Mouse (Mus musculus): ENCODE data around the gene Olfr1120.
"Not testable (repeated sequence)": the region's sequence is repeated elsewhere in the genome, so short reads cannot be mapped to it uniquely, and the experiment has no call there.

The Olfr1120 gene

GRCm38 (mm10) chr2:87354515-87354914, at the start of gene Olfr1120:
Olfr1120 (plus strand) TSS chr2:87354815.
- DNase-seq: no peak

DNA sequence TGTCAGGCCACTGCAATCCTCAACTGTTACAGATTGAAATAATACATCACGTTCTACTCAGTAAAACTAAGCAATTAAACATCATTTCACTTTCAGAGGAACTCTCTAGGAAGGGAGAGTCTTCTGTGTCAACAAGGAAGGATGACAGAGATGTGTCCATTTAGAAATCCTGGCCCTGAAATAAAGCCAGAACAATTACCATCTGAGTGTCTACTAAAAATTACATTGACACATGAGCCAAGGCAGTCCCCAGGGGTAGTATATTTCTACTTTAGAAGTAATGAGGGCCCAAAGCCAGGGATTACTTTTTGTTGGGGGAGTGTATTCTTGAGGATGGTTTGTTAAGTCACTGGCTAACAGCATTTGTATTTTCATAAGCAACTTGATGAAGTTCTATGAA, 47.3 kb upstream of the Olfr1120 start, which contains the start of gene Olfr1118:
Gene Olfr1118 (plus strand): TSS at position 301 of the 400 bp plus-strand sequence.
- no peak for DNase-seq

DNA sequence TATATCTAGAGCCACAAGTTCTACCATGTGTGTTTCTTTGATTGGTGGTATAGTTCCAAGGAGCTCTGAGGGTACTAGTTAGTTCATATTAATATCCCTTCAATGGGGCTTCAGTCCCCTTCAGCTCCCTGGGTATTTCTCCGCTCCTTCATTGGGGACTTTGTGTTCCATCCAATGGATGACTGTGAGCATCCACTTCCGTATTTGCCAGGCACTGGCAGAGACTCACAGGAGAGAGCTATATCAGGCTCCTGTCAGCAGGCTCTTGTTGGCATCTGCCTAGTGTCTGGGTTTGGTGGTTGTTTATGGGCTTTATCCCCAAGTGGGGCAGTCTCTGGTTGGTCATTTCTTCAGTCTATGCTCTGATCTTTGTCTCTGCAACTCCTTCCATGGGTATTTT, 5.5 kb downstream of the Olfr1120 start:
- not testable (repeated sequence) for DNase-seq

DNA sequence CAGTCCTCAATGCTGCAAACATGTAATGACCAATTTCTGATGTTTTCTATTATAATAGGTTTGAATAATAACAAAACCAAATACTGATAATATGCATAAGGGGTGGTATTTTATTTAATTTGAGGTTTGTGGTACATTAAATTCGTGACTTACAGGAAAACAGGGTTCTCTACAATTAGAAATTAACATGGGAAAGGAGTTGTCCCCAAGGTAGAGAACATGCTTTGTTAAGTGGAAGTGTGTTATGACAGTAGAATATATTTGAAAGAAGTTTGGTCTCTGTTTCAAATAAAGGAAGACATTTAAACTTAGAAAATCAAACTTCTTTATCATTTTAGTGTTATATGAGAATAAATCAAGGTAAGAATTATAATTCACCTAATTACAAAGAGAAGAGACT, 15.0 kb downstream of the Olfr1120 start, which contains the start of gene Olfr1121:
Gene Olfr1121 (plus strand): TSS at position 301 of the 400 bp plus-strand sequence.
- DNase-seq: no peak

- DNase-seq: no peak
These were observed 17.1 kb downstream of the Olfr1120 start for GRCm38 (mm10) chr2:87371726-87372125.

DNA sequence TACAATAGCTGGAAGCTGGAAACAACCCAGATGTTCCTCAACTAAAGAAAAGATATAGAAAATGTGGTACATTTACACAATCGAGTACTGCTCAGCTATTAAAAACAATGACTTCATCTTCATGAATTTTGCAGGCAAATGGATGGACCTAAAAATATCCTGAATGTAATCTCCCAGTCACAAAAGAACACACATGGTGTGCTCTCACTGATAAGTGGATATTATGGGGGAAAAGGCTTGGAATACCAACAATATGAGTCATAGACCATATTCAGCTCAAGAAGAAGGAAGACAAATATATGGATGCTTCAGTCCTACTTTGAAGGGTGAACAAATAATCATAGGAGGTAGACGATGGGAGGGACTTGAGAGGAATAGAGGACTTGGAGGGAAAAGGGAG, 29.3 kb downstream of the Olfr1120 start:
- no peak for DNase-seq

DNA sequence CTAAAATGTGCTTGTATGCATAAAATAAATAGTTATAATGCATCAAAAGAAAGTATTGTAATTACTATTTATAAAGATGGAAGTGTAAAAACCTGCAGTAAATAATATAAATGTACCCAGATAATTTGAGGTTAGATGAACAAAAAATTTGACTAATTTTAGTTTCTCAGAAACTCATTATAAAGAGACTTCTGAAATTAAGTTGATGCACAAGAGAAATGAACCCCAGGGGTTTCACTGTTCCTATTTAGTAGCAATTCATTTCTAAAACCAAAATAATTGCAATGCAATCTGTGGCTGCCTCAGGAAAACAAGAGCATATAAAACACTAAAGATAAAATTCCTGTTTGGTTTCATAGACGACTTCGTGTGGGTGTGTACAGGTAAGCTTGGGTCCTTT, 30.9 kb downstream of the Olfr1120 start, which contains the start of gene Olfr1122:
Gene Olfr1122 (plus strand): TSS at position 301 of the 400 bp plus-strand sequence.
- DNase-seq: no peak

- not testable (repeated sequence) for DNase-seq
These were observed 39.0 kb downstream of the Olfr1120 start for GRCm38 (mm10) chr2:87393605-87394004.

GRCm38 (mm10) chr2:87394686-87395085, 40.1 kb downstream of the Olfr1120 start:
- not testable (repeated sequence) for DNase-seq

Measured in thymus, postnatal 36 days (tissue).